Mouse (Mus musculus) forebrain, embryonic 16.5 days (tissue): ENCODE results near the gene Pilrb1. TPM values are rescaled to one million over a fixed set of nuclear protein-coding genes. Genes with fewer than 3 reads are reported as not detected.
"Not testable (repeated sequence)": the region's sequence is repeated elsewhere in the genome, so short reads cannot be mapped to it uniquely, and the experiment has no call there.

ENCODE experiments used
- ATAC-seq: fragments of 200-750 bp; cut with Nextera tagmentation; 2 replicates; pipeline ENCODE4 v1.8.0; 2017; ENCODE audit warnings: mild to moderate bottlenecking, moderate library complexity
- H3K27ac ChIP-seq: fragments of 300-500 bp; sonication (generic); 2 replicates; pipeline ENCODE4 v1.5.1; 2014; ENCODE audit warnings: low read length, control low read depth
- H3K27me3 ChIP-seq: fragments of 300-500 bp; sonication (generic); replicated peaks from 2 replicates; pipeline ENCODE4 v1.6.1; 2014; ENCODE audit warnings: low read length; ENCODE audit not compliant: control insufficient read depth, insufficient read depth
- H3K36me3 ChIP-seq: fragments of 300-500 bp; sonication (generic); 2 replicates; pipeline ENCODE4 v1.6.1; 2014; ENCODE audit not compliant: control insufficient read depth, insufficient read depth
- H3K4me1 ChIP-seq: fragments of 300-500 bp; sonication (generic); replicated peaks from 2 replicates; pipeline ENCODE4 v1.6.1; 2014; ENCODE audit warnings: low read length; ENCODE audit not compliant: control insufficient read depth, insufficient read depth
- H3K4me2 ChIP-seq: fragments of 300-500 bp; sonication (generic); 2 replicates; pipeline ENCODE4 v1.6.1; 2014; ENCODE audit warnings: mild to moderate bottlenecking, low read length, control low read depth
- H3K4me3 ChIP-seq: fragments of 300-500 bp; sonication (generic); replicated peaks from 2 replicates; pipeline ENCODE4 v1.5.1; 2014; ENCODE audit warnings: mild to moderate bottlenecking, low read length, control low read depth
- H3K9ac ChIP-seq: fragments of 300-500 bp; sonication (generic); replicated peaks from 2 replicates; pipeline ENCODE4 v1.6.1; 2014; ENCODE audit warnings: low read depth, low read length, control low read depth
- H3K9me3 ChIP-seq: fragments of 300-500 bp; sonication (generic); 2 replicates; pipeline ENCODE4 v1.6.1; 2016; ENCODE audit warnings: low read length; ENCODE audit not compliant: control insufficient read depth
- WGBS: fragments of 180-500 bp; shearing (Covaris S2); extraction: QIAGEN DNeasy Blood & Tissue Kit; methylation state at CpG from one replicate; pipeline ENCODE4 v1.1.7; 2014; 5-methylcytosine and 5-hydroxymethylcytosine counted together
- polyA plus RNA-seq: library from polyadenylated mRNA; unstranded; fragments of >200 nt; fragmentation: Nextera tagmentation; extraction: Ambion mirVana; gene quantifications from 2 replicates; pipeline ENCODE4 v1.2.1, GENCODE M21; 2015

The Pilrb1 gene
- polyA plus RNA-seq, 1 experiment from 2014 or later, result not detected

- not testable (repeated sequence) for H3K4me1 ChIP-seq, H3K27ac ChIP-seq, H3K4me3 ChIP-seq, H3K36me3 ChIP-seq, H3K4me2 ChIP-seq, ATAC-seq, H3K27me3 ChIP-seq, H3K9me3 ChIP-seq, H3K9ac ChIP-seq
- WGBS, result 60% methylated on average over 2 of the region's 3 CpGs
Observed at GRCm38 (mm10) chr5:137871644-137872380, 13.9 kb upstream of the Pilrb1 start, which contains the start of gene Pilrb2. Pilrb2 (minus strand) TSS chr5:137871815.

DNA sequence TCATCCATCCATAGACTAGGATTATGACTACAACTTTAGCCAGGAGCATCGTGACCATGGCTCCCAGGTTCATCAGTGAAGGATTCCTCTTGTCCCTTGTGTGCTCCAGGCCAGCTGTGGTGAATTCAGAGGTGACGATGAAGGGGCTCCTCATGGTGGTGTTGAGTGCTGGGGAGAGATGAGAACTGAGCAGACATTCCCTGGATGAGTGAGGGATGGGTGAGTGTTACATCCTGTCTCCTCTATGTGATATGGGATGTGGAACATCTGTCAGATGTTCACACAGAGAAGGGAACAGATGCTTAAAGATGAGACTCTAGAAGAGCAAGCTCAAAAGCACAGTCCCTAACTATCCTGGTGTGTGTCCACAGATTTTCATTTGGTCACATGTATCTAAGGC, 10.7 kb upstream of the Pilrb1 start:
- not testable (repeated sequence) for H3K4me1 ChIP-seq, ATAC-seq, H3K27ac ChIP-seq, H3K4me3 ChIP-seq, H3K9me3 ChIP-seq, H3K9ac ChIP-seq, H3K27me3 ChIP-seq, H3K36me3 ChIP-seq, H3K4me2 ChIP-seq
- WGBS, result 80% methylated on average over 2 of the region's 2 CpGs

- not testable (repeated sequence) for H3K27me3 ChIP-seq, H3K4me2 ChIP-seq, H3K4me3 ChIP-seq, ATAC-seq, H3K9ac ChIP-seq, H3K9me3 ChIP-seq, H3K4me1 ChIP-seq, H3K27ac ChIP-seq, H3K36me3 ChIP-seq
- WGBS, result 79% methylated on average over 1 of the region's 1 CpGs
Observed at GRCm38 (mm10) chr5:137864008-137864407, 6.1 kb upstream of the Pilrb1 start.

GRCm38 (mm10) chr5:137856870-137857269, 1.0 kb downstream of the Pilrb1 start:
- H3K27ac ChIP-seq, H3K9me3 ChIP-seq, H3K36me3 ChIP-seq, H3K9ac ChIP-seq, H3K4me3 ChIP-seq, H3K4me1 ChIP-seq, H3K27me3 ChIP-seq, ATAC-seq, H3K4me2 ChIP-seq: not testable (repeated sequence)
- 76% methylated on average over 4 of the region's 5 CpGs for WGBS

DNA sequence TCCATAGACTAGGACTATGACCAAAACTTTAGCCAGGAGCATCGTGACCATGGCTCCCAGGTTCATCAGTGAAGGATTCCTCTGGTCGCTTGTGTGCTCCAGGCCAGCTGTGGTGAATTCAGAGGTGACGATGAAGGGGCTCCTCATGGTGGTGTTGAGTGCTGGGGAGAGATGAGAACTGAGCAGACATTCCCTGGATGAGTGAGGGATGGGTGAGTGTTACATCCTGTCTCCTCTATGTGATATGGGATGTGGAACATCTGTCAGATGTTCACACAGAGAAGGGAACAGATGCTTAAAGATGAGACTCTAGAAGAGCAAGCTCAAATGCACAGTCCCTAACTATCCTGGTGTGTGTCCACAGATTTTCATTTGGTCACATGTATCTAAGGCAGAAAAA, 3.0 kb downstream of the Pilrb1 start:
- H3K9ac ChIP-seq, H3K4me2 ChIP-seq, H3K9me3 ChIP-seq, H3K4me3 ChIP-seq, H3K36me3 ChIP-seq, ATAC-seq, H3K4me1 ChIP-seq, H3K27ac ChIP-seq, H3K27me3 ChIP-seq: not testable (repeated sequence)
- WGBS, result 91% methylated on average over 3 of the region's 3 CpGs

DNA sequence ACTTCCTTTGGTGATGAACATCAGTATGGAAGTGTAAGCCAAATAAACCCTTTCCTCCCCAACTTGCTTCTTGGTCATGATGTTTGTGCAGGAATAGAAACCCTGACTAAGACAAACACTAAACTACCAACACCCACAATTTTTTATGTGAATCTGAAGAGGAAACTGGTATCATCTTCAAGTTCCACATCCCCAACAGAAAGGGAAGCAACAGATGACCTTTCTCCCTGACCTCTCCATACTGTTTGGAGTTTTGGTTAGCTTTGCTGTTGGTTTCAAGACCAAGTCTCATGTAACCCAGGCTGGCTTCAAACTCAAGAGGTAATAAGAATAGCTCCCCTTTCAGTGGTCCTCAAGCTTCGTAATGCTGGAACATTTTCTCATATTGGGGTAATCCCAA, 7.6 kb downstream of the Pilrb1 start:
- H3K4me1 ChIP-seq, H3K27ac ChIP-seq, H3K27me3 ChIP-seq, H3K9ac ChIP-seq, H3K4me3 ChIP-seq, ATAC-seq, H3K36me3 ChIP-seq, H3K4me2 ChIP-seq, H3K9me3 ChIP-seq: not testable (repeated sequence)
- WGBS, result 84% methylated on average over 1 of the region's 1 CpGs

GRCm38 (mm10) chr5:137837110-137837509, 20.8 kb downstream of the Pilrb1 start:
- not testable (repeated sequence) for H3K4me1 ChIP-seq, H3K4me3 ChIP-seq, H3K9ac ChIP-seq, H3K27me3 ChIP-seq, ATAC-seq, H3K27ac ChIP-seq, H3K9me3 ChIP-seq, H3K36me3 ChIP-seq, H3K4me2 ChIP-seq

DNA sequence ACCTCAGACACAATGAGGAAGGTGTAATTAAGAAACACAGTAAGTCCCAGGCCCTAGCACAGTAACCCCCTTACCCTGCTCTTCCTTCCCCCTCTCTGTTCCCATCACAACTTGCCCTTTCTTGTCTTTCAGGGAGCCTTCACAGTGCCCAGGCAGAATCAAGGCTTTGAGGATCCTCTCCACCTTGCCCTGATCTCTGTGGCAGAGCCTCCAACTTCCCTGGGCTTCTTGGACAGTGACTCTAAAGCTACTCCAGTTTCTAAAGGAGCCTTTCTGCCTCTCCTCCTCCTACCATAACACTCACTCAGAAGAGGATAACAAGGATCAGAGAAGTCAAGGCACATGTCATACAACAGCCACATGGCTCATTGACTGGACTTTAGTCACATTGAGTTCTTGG, 21.3 kb downstream of the Pilrb1 start:
- Histone ChIP-seq H3K4me1 (no peaks in the 10 kb centered on the region), H3K4me2 (no peak overlapping the region), H3K36me3 (no peaks in the 10 kb centered on the region), H3K27me3 (no peaks in the 10 kb centered on the region), H3K9ac (no peak overlapping the region), H3K9me3 (no peaks in the 10 kb centered on the region), H3K4me3 (no peak overlapping the region), H3K27ac (no peak overlapping the region)
- ATAC-seq, result no peak

DNA sequence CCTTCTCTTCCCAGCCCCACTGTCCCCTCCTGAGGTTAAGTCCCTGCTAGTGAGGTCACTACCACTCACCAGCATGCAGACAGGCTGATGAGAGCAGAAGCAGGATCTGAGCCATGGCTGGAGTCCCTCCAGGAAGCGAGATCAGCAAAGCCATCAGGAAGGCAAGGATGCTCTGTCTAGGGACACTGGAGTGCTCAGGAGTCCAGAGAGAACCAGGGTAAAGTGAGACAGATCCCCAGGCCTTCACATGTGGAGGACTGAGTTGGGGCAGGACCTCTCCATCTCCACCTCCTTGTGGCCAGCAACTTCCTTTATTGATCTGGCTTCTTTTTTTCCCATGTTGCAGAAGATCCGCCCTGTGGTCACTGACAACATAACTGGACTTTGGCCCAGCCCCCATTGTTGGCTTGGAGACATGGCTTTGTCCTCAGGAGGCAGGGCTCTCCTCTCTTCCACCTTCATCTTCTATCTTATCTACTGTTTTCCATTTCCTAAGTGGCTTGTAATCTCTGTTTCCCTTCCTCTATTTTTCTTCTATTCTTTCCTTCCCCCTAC, 21.9 kb downstream of the Pilrb1 start, which contains the start of gene Pilra:
TSS of gene Pilra (minus strand) at position 316 of the 555 bp plus-strand sequence.
- not testable (repeated sequence) for H3K9me3 ChIP-seq, H3K27me3 ChIP-seq, H3K4me2 ChIP-seq, H3K36me3 ChIP-seq, H3K9ac ChIP-seq, H3K27ac ChIP-seq, ATAC-seq, H3K4me1 ChIP-seq, H3K4me3 ChIP-seq
- WGBS, result 76% methylated on average over 2 of the region's 2 CpGs

GRCm38 (mm10) chr5:137833500-137833899, 24.4 kb downstream of the Pilrb1 start:
- no peaks in the 10 kb centered on the region for H3K4me1 ChIP-seq

More at GRCm38 (mm10) chr5:137833500-137833899, 24.4 kb downstream of the Pilrb1 start:
- Histone ChIP-seq H3K27me3 (no peaks in the 10 kb centered on the region), H3K36me3 (no peaks in the 10 kb centered on the region), H3K9me3 (no peaks in the 10 kb centered on the region), H3K27ac (no peak overlapping the region), H3K9ac (no peak overlapping the region), H3K4me3 (no peak overlapping the region), H3K4me2 (no peak overlapping the region)
- WGBS, result 53% methylated on average over 4 of the region's 4 CpGs
- ATAC-seq, result no peak
